Mouse (Mus musculus): Measurements from ENCODE around the gene Btbd17.

Gene Btbd17

GRCm38 (mm10) chr11:114803990-114804389 lies 8.2 kb upstream of the Btbd17 start:
- DNase-seq (ENCODE audit: low spot score), result no peak

- DNase-seq (ENCODE audit: low spot score), result no peak
These were observed 7.0 kb upstream of the Btbd17 start for GRCm38 (mm10) chr11:114802540-114803267.

GRCm38 (mm10) chr11:114801906-114802305 lies 6.2 kb upstream of the Btbd17 start:
- no peak for DNase-seq (ENCODE audit: low spot score)

GRCm38 (mm10) chr11:114798624-114799023 lies 2.9 kb upstream of the Btbd17 start, which contains the start of gene Gpr142:
Gene Gpr142, plus strand, starts transcription at chr11:114798924.
- no peak for DNase-seq (ENCODE audit: low spot score)

GRCm38 (mm10) chr11:114797981-114798380 lies 2.2 kb upstream of the Btbd17 start:
- DNase-seq (ENCODE audit: low spot score), result no peak

- no peak for DNase-seq (ENCODE audit: low spot score)
These were observed 1.4 kb upstream of the Btbd17 start for GRCm38 (mm10) chr11:114797176-114797575.

GRCm38 (mm10) chr11:114795231-114795746 lies 456 bp downstream of the Btbd17 start:
- peak; percentile 37 for DNase-seq (ENCODE audit: low spot score)

GRCm38 (mm10) chr11:114794691-114795090 lies 1.1 kb downstream of the Btbd17 start:
- no peak for DNase-seq (ENCODE audit: low spot score)

- no peak for DNase-seq (ENCODE audit: low spot score)
These were observed 1.7 kb downstream of the Btbd17 start for GRCm38 (mm10) chr11:114793868-114794545.

GRCm38 (mm10) chr11:114792931-114793494 lies 2.7 kb downstream of the Btbd17 start:
- DNase-seq (ENCODE audit: low spot score), result no peak

- no peak for DNase-seq (ENCODE audit: low spot score)
These were observed 3.8 kb downstream of the Btbd17 start for GRCm38 (mm10) chr11:114791891-114792411.

GRCm38 (mm10) chr11:114791351-114791889 lies 4.3 kb downstream of the Btbd17 start:
- no peak for DNase-seq (ENCODE audit: low spot score)

GRCm38 (mm10) chr11:114790841-114791240 lies 4.9 kb downstream of the Btbd17 start:
- DNase-seq (ENCODE audit: low spot score), result no peak

GRCm38 (mm10) chr11:114790171-114790570 lies 5.6 kb downstream of the Btbd17 start:
- DNase-seq (ENCODE audit: low spot score), result no peak

GRCm38 (mm10) chr11:114789716-114790115 lies 6.0 kb downstream of the Btbd17 start:
- no peak for DNase-seq (ENCODE audit: low spot score)

GRCm38 (mm10) chr11:114789061-114789714 lies 6.6 kb downstream of the Btbd17 start:
- DNase-seq (ENCODE audit: low spot score), result peak; percentile 78

- DNase-seq (ENCODE audit: low spot score), result no peak
These were observed 8.1 kb downstream of the Btbd17 start for GRCm38 (mm10) chr11:114787611-114788010.

GRCm38 (mm10) chr11:114786326-114786725 lies 9.4 kb downstream of the Btbd17 start:
- no peak for DNase-seq (ENCODE audit: low spot score)

- DNase-seq (ENCODE audit: low spot score), result no peak
These were observed 9.9 kb downstream of the Btbd17 start for GRCm38 (mm10) chr11:114785892-114786291.

GRCm38 (mm10) chr11:114780076-114780475 lies 15.7 kb downstream of the Btbd17 start:
- no peak for DNase-seq (ENCODE audit: low spot score)

- DNase-seq (ENCODE audit: low spot score), result no peak
These were observed 23.8 kb downstream of the Btbd17 start for GRCm38 (mm10) chr11:114771896-114772295.

GRCm38 (mm10) chr11:114769911-114770310 lies 25.8 kb downstream of the Btbd17 start:
- no peak for DNase-seq (ENCODE audit: low spot score)

Measured in ovary, postnatal 10 days (tissue).